Mouse (Mus musculus) kidney, postnatal 4 days (tissue): Measurements from ENCODE around the gene Sh3bp5.

Experiments used
- DNase-seq, 2 experiments: peaks; one replicate each; pipeline ENCODE4 v3.0.0; 2021; ENCODE audit warnings: mixed read lengths in 2 of 2

Gene Sh3bp5

GRCm38 (mm10) chr14:31432424-31432823 is 3.5 kb downstream of the Sh3bp5 start:
- DNase-seq, result peak in 1 of 2 experiments; percentile 48

GRCm38 (mm10) chr14:31431789-31432330 is 4.0 kb downstream of the Sh3bp5 start:
- peak in 1 of 2 experiments; percentile 52 for DNase-seq

GRCm38 (mm10) chr14:31429004-31429395 is 6.9 kb downstream of the Sh3bp5 start:
- DNase-seq, result peak in 1 of 2 experiments; percentile 60

GRCm38 (mm10) chr14:31428211-31429003 is 7.5 kb downstream of the Sh3bp5 start:
- peak; percentile 83 to 89 for DNase-seq

- peak; percentile 86 to 89 for DNase-seq
These were observed 12.7 kb downstream of the Sh3bp5 start for GRCm38 (mm10) chr14:31422961-31423791.

- DNase-seq, result no peak
These were observed 13.5 kb downstream of the Sh3bp5 start for GRCm38 (mm10) chr14:31422395-31422794.

GRCm38 (mm10) chr14:31421509-31422295 is 14.2 kb downstream of the Sh3bp5 start:
- peak in 1 of 2 experiments; percentile 70 for DNase-seq

GRCm38 (mm10) chr14:31420985-31421384 is 14.9 kb downstream of the Sh3bp5 start:
- no peak for DNase-seq

- peak in 1 of 2 experiments; percentile 33 for DNase-seq
These were observed 15.3 kb downstream of the Sh3bp5 start for GRCm38 (mm10) chr14:31420562-31420961.

- DNase-seq, result no peak
These were observed 15.7 kb downstream of the Sh3bp5 start for GRCm38 (mm10) chr14:31420135-31420534.

GRCm38 (mm10) chr14:31419279-31419678 is 16.6 kb downstream of the Sh3bp5 start:
- peak in 1 of 2 experiments; percentile 57 for DNase-seq

- no peak for DNase-seq
These were observed 18.9 kb downstream of the Sh3bp5 start for GRCm38 (mm10) chr14:31416835-31417549.

- DNase-seq, result no peak
These were observed 19.5 kb downstream of the Sh3bp5 start for GRCm38 (mm10) chr14:31416411-31416810.

- DNase-seq, result no peak
These were observed 20.9 kb downstream of the Sh3bp5 start for GRCm38 (mm10) chr14:31414967-31415376.

- DNase-seq, result no peak
These were observed 21.5 kb downstream of the Sh3bp5 start for GRCm38 (mm10) chr14:31414235-31414966.

- no peak for DNase-seq
These were observed 22.3 kb downstream of the Sh3bp5 start for GRCm38 (mm10) chr14:31413475-31414086.

- DNase-seq, result no peak
These were observed 23.2 kb downstream of the Sh3bp5 start for GRCm38 (mm10) chr14:31412651-31413056.

GRCm38 (mm10) chr14:31410737-31411136 is 25.1 kb downstream of the Sh3bp5 start:
- no peak for DNase-seq

GRCm38 (mm10) chr14:31410123-31410724 is 25.7 kb downstream of the Sh3bp5 start:
- no peak for DNase-seq

- no peak for DNase-seq
These were observed 27.2 kb downstream of the Sh3bp5 start for GRCm38 (mm10) chr14:31408666-31409065.
